Mouse (Mus musculus): Measurements from ENCODE around the gene Ass1.

DNA sequence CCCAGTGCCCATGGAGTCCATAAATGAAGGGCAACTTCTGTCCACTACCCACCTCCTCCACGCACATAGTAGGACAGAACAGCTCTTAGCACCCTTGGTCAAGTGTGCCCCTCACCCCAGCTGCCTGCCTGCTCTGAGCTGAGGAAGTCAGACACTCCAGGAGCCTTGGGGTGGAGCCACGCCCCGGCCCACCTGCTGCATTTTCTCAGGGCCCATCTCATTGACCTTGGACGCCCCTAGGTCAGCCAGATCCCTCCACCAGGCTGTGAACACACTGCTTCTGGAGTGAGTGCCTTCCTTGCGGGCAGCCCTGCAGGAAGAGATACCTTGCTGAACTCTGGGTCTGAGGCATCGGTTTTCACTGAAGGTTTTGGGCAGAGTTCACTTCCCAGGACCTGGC lies 1.6 kb downstream of the Ass1 start:
- TF ChIP-seq HCFC1 (IDR thresholded peaks at IDR 0.05; ENCODE audit: borderline replicate concordance, insufficient read depth, low read length) (no peak), ZNF384 (IDR thresholded peaks at IDR 0.05; ENCODE audit: low read depth, low read length) (no peak), CHD2 (IDR thresholded peaks at IDR 0.05; ENCODE audit: low read depth, low read length) (no peak), MAFK (IDR thresholded peaks at IDR 0.05; ENCODE audit: insufficient read depth, low read depth, low read length) (no peak), ZC3H11A (IDR thresholded peaks at IDR 0.05; ENCODE audit: borderline replicate concordance, low read depth, low read length) (no peak)

Measured in ES-E14 (cell line).